Mouse (Mus musculus): ENCODE measurements at regions not wholly inside any gene's neighbourhood (a gene's known extent, or its start where the extent isn't known, plus 50 kb on each side); places are given as distances from the start of the nearest gene placed in this dataset.

DNA sequence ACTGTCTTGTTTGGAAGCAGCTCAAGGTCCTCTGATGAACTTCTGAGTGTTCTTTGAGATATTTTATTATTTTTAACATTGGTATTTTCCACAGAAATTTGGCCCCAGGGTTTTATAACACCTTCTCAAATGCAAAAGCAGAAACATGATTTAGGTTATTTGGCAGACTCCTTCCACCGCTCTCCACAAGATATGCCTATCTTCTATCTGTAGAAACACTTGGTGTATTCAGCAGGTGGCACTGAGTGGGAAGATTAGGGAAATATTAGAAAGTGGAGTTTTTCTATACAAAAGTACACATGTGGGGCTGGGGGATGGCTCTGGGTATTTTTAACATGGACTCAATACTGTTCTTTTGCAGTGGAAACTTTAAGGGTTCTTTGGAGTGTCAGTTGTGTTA, 475.3 kb downstream of the Dach1 start:
- no peaks in the 10 kb centered on the region for H3K27me3 ChIP-seq (ENCODE audit: insufficient read depth, low read length)
- H3K4me1 ChIP-seq (replicated peaks; ENCODE audit: low read depth, low read length), result no peaks in the 10 kb centered on the region
- H3K36me3 ChIP-seq (ENCODE audit: insufficient read depth, low read length), result no peaks in the 10 kb centered on the region
- TF ChIP-seq POU5F1 (IDR thresholded peaks at IDR 0.05; ENCODE audit: borderline replicate concordance, low read length) (no peak), NANOG (IDR thresholded peaks at IDR 0.05; ENCODE audit: borderline replicate concordance, low read length) (no peak)
- no peaks in the 10 kb centered on the region for H3K9me3 ChIP-seq (ENCODE audit: low read length)
- H3K4me3 ChIP-seq (replicated peaks; ENCODE audit: low read length), result no peak overlapping the region

DNA sequence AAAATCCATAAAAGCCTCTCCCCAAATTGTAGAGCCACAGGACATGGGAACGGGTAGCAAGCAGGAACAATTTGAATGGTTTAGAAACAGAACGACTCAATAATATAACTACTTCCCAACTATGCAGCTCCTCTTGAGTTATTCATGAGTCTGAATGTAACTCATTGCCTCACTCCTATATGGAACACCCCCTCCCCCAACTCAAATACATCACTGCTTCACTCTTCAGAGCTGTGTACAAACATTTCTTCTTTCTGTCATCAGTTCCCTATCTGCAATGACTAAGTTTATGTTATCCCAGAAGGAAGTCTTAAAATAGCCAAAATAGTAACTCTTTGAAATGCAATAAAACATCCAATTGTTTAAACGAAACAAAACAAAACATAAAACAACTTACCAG, 484.9 kb downstream of the Dach1 start:
- no peak overlapping the region for H3K4me3 ChIP-seq (replicated peaks; ENCODE audit: low read length)
- TF ChIP-seq POU5F1 (IDR thresholded peaks at IDR 0.05; ENCODE audit: borderline replicate concordance, low read length), result no peak
- TF ChIP-seq NANOG (IDR thresholded peaks at IDR 0.05; ENCODE audit: borderline replicate concordance, low read length), result no peak
- TF ChIP-seq CTCF (conservative IDR thresholded peaks at IDR 0.05; ENCODE audit: low read length), result no peak
- no peaks in the 10 kb centered on the region for H3K4me1 ChIP-seq (replicated peaks; ENCODE audit: low read depth, low read length)
- no peaks in the 10 kb centered on the region for H3K27me3 ChIP-seq (ENCODE audit: insufficient read depth, low read length)
- H3K36me3 ChIP-seq (ENCODE audit: insufficient read depth, low read length), result no peaks in the 10 kb centered on the region
- H3K9me3 ChIP-seq (ENCODE audit: low read length), result no peaks in the 10 kb centered on the region

DNA sequence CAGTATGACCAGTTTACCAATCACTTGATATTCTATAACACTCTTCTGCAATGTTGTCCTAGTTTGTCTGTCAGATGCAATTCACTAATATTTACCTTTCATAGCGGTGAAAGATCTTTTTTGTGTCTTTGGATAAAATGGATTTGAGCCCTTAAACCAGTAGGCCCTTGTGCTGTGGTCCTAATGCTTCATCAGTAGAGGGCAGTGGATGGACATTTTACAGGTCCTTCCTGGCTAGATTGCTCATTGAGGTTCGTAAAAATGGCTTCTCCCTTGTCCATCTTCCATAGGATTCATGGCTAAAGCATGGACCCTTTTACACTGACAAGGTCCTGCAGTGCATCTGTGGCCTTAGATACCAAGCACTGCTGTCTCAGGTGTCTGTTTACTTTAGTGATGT, 501.8 kb downstream of the Dach1 start:
- no peaks in the 10 kb centered on the region for H3K4me1 ChIP-seq (replicated peaks; ENCODE audit: low read depth, low read length)
- no peaks in the 10 kb centered on the region for H3K36me3 ChIP-seq (ENCODE audit: insufficient read depth, low read length)
- no peaks in the 10 kb centered on the region for H3K9me3 ChIP-seq (ENCODE audit: low read length)
- H3K27me3 ChIP-seq (ENCODE audit: insufficient read depth, low read length), result no peaks in the 10 kb centered on the region
- no peak overlapping the region for H3K4me3 ChIP-seq (replicated peaks; ENCODE audit: low read length)
- no peak for TF ChIP-seq CTCF (conservative IDR thresholded peaks at IDR 0.05; ENCODE audit: low read length)
- TF ChIP-seq POU5F1 (IDR thresholded peaks at IDR 0.05; ENCODE audit: borderline replicate concordance, low read length), result no peak
- TF ChIP-seq NANOG (IDR thresholded peaks at IDR 0.05; ENCODE audit: borderline replicate concordance, low read length), result no peak

DNA sequence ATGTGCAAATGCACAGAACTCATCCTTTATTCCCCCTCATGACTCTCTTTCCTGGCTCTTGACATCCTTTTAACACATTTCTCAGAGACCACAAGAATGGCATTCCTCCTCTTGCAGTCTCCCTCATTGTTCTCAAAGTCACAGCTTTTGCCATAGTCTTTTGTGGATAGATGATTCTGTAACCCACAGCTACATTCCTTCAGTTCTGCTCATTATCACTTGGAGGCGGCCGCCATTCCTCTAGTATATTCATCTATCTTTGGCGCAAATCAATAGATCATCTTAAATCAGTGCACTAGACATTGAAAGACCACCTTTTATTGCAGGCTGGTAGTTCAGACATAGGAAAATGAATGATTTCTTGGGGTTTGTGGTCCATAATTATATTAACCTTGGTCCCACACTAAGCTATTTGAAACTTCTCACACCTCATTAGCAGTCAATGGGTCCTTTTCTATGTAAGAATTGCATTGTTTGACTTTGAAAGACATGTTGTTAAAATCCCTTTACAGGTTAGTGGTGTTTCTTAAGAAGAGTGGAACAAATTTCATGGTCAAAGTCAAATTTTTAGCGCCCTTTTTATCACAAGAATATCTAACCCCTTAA, 531.3 kb downstream of the Dach1 start:
- H3K27me3 ChIP-seq (ENCODE audit: insufficient read depth, low read length), result no peaks in the 10 kb centered on the region
- H3K36me3 ChIP-seq (ENCODE audit: insufficient read depth, low read length), result no peaks in the 10 kb centered on the region
- H3K4me3 ChIP-seq (replicated peaks; ENCODE audit: low read length), result no peak overlapping the region
- H3K9me3 ChIP-seq (ENCODE audit: low read length), result peaks cover 5% of the 10 kb centered on the region; the same call in 1 of the 2 replicates
- H3K4me1 ChIP-seq (replicated peaks; ENCODE audit: low read depth, low read length), result no peaks in the 10 kb centered on the region
- TF ChIP-seq CTCF (conservative IDR thresholded peaks at IDR 0.05; ENCODE audit: low read length) (no peak), POU5F1 (IDR thresholded peaks at IDR 0.05; ENCODE audit: borderline replicate concordance, low read length) (no peak), NANOG (IDR thresholded peaks at IDR 0.05; ENCODE audit: borderline replicate concordance, low read length) (no peak)

DNA sequence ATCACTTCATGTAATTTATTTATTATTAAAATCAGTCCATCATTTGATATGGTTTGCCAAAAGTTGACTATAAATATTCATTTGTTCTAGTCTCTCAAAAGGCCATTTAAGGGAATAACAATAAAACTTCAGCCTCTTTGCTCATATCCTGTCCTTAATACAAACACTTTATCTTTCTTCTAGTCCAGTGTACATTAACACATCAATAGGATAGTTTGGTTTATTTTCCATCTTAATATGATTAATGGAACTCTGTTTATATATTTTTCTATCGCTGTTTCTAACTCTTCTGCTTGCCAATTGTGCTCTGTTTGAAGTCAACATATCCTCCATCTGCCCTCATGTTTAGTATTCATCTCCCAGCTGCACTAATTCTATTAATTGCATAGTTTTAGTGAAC, 558.1 kb downstream of the Dach1 start:
- no peak overlapping the region for H3K4me3 ChIP-seq (replicated peaks; ENCODE audit: low read length)

DNA sequence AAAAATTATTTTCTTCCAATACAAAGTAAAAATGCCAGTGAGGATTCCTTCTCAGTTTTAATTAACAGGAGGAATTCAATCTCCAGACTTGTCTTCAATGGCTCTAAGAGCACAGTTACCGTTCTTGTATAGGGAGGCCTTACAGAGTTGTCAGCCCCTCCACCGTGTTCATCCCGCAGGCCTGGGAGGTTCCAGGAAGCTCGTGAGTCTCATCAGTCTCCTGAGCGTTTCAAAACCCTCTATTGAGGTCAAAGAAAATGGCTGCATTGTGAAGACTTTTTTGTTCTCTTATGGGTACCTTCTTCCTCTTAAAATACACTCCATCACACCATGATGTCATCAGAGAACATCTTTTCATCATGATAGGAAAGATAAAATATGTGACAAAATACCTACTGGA, 572.9 kb downstream of the Dach1 start:
- no peaks in the 10 kb centered on the region for H3K27me3 ChIP-seq (ENCODE audit: insufficient read depth, low read length)
- no peak for TF ChIP-seq NANOG (IDR thresholded peaks at IDR 0.05; ENCODE audit: borderline replicate concordance, low read length)
- TF ChIP-seq CTCF (conservative IDR thresholded peaks at IDR 0.05; ENCODE audit: low read length), result no peak
- no peak for TF ChIP-seq POU5F1 (IDR thresholded peaks at IDR 0.05; ENCODE audit: borderline replicate concordance, low read length)
- H3K36me3 ChIP-seq (ENCODE audit: insufficient read depth, low read length), result no peaks in the 10 kb centered on the region
- no peaks in the 10 kb centered on the region for H3K9me3 ChIP-seq (ENCODE audit: low read length)
- no peaks in the 10 kb centered on the region for H3K4me1 ChIP-seq (replicated peaks; ENCODE audit: low read depth, low read length)
- H3K4me3 ChIP-seq (replicated peaks; ENCODE audit: low read length), result no peak overlapping the region

More for the DNA sequence above, 558.1 kb downstream of the Dach1 start:
- Histone ChIP-seq H3K27me3 (ENCODE audit: insufficient read depth, low read length) (no peaks in the 10 kb centered on the region), H3K36me3 (ENCODE audit: insufficient read depth, low read length) (no peaks in the 10 kb centered on the region), H3K4me1 (replicated peaks; ENCODE audit: low read depth, low read length) (no peaks in the 10 kb centered on the region), H3K9me3 (ENCODE audit: low read length) (no peaks in the 10 kb centered on the region)
- TF ChIP-seq POU5F1 (IDR thresholded peaks at IDR 0.05; ENCODE audit: borderline replicate concordance, low read length) (no peak), CTCF (conservative IDR thresholded peaks at IDR 0.05; ENCODE audit: low read length) (no peak)

DNA sequence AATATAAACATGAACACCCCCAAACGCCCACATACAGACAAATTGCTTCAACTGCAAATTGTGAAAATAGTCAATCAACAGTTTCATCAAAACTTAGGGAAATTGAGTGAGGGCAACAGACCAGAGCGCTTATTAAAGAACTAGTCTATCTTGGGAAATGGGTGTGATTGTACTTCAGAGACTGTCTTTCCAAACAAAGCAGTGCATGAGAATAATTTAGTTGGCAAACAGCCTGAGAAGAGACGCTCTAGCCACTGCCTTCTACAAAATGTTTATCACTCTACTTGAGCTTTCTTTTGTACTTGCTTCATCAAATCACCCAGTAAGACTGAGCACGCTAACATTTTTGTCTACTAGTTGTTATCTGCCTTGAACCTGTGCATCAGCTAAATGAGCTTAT, 581.0 kb downstream of the Dach1 start:
- Histone ChIP-seq H3K27me3 (ENCODE audit: insufficient read depth, low read length) (no peaks in the 10 kb centered on the region), H3K4me1 (replicated peaks; ENCODE audit: low read depth, low read length) (no peaks in the 10 kb centered on the region), H3K36me3 (ENCODE audit: insufficient read depth, low read length) (no peaks in the 10 kb centered on the region), H3K9me3 (ENCODE audit: low read length) (no peaks in the 10 kb centered on the region), H3K4me3 (replicated peaks; ENCODE audit: low read length) (no peak overlapping the region)
- TF ChIP-seq CTCF (conservative IDR thresholded peaks at IDR 0.05; ENCODE audit: low read length), result no peak
- no peak for TF ChIP-seq NANOG (IDR thresholded peaks at IDR 0.05; ENCODE audit: borderline replicate concordance, low read length)
- TF ChIP-seq POU5F1 (IDR thresholded peaks at IDR 0.05; ENCODE audit: borderline replicate concordance, low read length), result no peak

DNA sequence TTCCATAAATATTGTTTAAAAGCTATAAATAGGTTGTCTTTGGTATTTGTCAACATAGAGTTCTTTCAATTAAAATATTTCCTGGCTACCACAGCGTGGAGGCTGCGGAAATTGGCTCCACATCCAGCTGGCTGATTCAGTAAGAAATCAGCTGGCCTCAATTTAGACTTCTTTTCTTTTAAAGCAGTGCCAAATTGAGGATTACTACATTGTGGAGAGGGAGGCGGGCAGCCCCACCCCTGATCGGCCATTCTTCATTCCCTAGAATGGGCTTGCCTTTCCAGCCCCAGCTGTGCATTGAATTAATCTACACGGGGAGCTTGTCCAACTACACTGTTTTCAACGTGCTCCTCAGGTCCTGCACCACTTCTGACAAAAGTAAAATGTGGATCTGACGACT, 581.4 kb downstream of the Dach1 start:
- no peaks in the 10 kb centered on the region for H3K27me3 ChIP-seq (ENCODE audit: insufficient read depth, low read length)
- H3K4me1 ChIP-seq (replicated peaks; ENCODE audit: low read depth, low read length), result no peaks in the 10 kb centered on the region
- H3K9me3 ChIP-seq (ENCODE audit: low read length), result no peaks in the 10 kb centered on the region
- no peaks in the 10 kb centered on the region for H3K36me3 ChIP-seq (ENCODE audit: insufficient read depth, low read length)
- TF ChIP-seq NANOG (IDR thresholded peaks at IDR 0.05; ENCODE audit: borderline replicate concordance, low read length) (no peak), POU5F1 (IDR thresholded peaks at IDR 0.05; ENCODE audit: borderline replicate concordance, low read length) (no peak), CTCF (conservative IDR thresholded peaks at IDR 0.05; ENCODE audit: low read length) (no peak)
- H3K4me3 ChIP-seq (replicated peaks; ENCODE audit: low read length), result no peak overlapping the region

DNA sequence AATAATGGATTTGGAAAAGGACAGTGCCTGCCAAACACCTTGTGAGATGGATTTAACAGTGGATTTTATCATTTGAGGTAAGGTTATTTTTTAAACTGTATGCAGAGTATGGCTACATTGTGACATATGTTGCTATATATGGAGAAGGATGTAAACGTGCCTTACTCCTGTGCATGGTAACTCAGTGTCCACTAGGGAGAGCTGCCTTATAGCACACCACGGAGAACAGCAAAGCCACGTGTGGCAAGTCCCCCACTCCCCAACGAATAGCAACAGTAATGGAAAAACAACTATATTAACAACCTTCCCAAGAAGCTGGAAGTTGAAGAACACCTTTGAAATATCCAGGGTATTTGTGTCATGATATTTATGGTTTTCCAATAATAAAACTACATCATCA, 582.6 kb downstream of the Dach1 start:
- no peak overlapping the region for H3K4me3 ChIP-seq (replicated peaks; ENCODE audit: low read length)
- no peaks in the 10 kb centered on the region for H3K4me1 ChIP-seq (replicated peaks; ENCODE audit: low read depth, low read length)
- no peaks in the 10 kb centered on the region for H3K9me3 ChIP-seq (ENCODE audit: low read length)
- TF ChIP-seq POU5F1 (IDR thresholded peaks at IDR 0.05; ENCODE audit: borderline replicate concordance, low read length) (no peak), CTCF (conservative IDR thresholded peaks at IDR 0.05; ENCODE audit: low read length) (no peak), NANOG (IDR thresholded peaks at IDR 0.05; ENCODE audit: borderline replicate concordance, low read length) (no peak)
- no peaks in the 10 kb centered on the region for H3K36me3 ChIP-seq (ENCODE audit: insufficient read depth, low read length)
- H3K27me3 ChIP-seq (ENCODE audit: insufficient read depth, low read length), result no peaks in the 10 kb centered on the region
